Mouse (Mus musculus): Measurements from ENCODE around the gene Fhit. TPM values are rescaled to one million over a fixed set of nuclear protein-coding genes. Genes with fewer than 3 reads are reported as not detected.

The Fhit gene
- polyA plus RNA-seq, 1 experiment from 2014 or later = 3.3 TPM

DNA sequence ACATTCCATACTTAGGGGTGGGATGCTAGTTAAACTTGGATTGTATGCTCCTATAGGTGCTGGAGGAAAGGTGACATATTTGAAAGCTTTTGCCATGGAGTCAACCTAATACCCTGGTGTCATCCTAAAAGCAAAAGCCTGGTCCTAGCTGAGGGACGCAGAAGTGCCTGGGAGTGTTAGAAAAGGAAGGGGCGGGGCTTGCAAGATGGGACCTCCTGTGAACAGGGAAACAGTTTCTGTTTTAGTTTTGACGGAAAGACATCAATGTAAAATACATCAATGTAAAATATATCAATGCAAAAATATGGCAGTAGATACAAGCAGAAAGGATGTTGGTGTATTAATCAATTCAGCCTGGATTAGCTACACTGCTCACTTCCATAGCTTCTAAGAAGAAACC is 504.5 kb downstream of the Fhit start:
- no peaks in the 10 kb centered on the region for H3K9me3 ChIP-seq
- no peaks in the 10 kb centered on the region for H3K36me3 ChIP-seq (replicated peaks)
- H3K27ac ChIP-seq (replicated peaks) = no peak overlapping the region
- H3K27me3 ChIP-seq (replicated peaks; ENCODE audit: low read depth, poor library complexity, severe bottlenecking) = no peaks in the 10 kb centered on the region
- H3K4me1 ChIP-seq = peaks cover 9% of the 10 kb centered on the region
- no peak overlapping the region for H3K4me3 ChIP-seq
- 89% methylated on average over 3 of the region's 3 CpGs for WGBS
- DNase-seq (ENCODE audit: low spot score) = no peak

DNA sequence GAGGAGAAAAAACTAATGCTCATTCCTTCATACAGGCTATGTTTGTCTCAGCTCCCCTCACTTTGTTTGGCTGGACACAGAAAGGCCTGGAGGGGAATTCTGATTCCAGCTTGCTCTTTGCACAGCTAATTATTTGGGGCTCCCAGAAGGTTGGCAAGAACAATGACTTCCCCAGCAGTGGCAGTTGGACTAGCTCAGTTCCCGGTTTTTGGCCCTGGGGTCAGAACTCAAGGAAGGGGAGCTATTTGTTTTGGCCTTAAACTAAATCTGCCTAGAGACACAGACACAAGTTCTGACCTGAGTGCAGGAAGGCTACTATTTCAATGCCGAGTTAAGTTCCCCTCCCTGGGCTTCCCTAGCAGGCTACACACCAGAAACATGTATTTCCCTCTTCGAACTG is 506.0 kb downstream of the Fhit start:
- H3K36me3 ChIP-seq (replicated peaks) = no peaks in the 10 kb centered on the region
- peak; percentile 32 for DNase-seq (ENCODE audit: low spot score)
- no peak overlapping the region for H3K27ac ChIP-seq (replicated peaks)
- no peaks in the 10 kb centered on the region for H3K9me3 ChIP-seq
- no peak overlapping the region for H3K4me3 ChIP-seq
- peaks cover 9% of the 10 kb centered on the region for H3K4me1 ChIP-seq
- no peaks in the 10 kb centered on the region for H3K27me3 ChIP-seq (replicated peaks; ENCODE audit: low read depth, poor library complexity, severe bottlenecking)
- WGBS = 28% methylated on average over 3 of the region's 3 CpGs

DNA sequence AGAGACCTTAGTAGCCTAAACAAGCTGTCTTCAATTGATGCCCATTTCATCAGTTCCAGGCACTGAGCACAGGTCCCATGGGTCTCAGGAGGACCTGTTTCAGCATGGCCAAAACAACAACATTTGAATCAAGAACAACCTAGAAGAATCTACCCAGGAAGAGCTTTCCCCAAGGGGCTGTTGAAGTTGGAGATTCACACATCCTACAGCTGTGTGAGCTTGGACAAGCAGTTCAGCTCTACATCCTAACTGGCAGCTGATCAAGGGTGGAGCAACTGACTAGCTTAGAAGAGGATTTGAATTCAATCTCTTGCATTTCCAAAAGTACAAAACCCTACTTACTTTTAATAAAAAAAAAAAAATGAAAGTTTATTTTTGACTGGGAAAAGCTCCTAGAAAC is 514.0 kb downstream of the Fhit start:
- H3K4me3 ChIP-seq = no peak overlapping the region
- no peak overlapping the region for H3K27ac ChIP-seq (replicated peaks)
- H3K36me3 ChIP-seq (replicated peaks) = no peaks in the 10 kb centered on the region
- H3K9me3 ChIP-seq = no peaks in the 10 kb centered on the region
- H3K27me3 ChIP-seq (replicated peaks; ENCODE audit: low read depth, poor library complexity, severe bottlenecking) = no peaks in the 10 kb centered on the region
- no peaks in the 10 kb centered on the region for H3K4me1 ChIP-seq
- no peak for DNase-seq (ENCODE audit: low spot score)

DNA sequence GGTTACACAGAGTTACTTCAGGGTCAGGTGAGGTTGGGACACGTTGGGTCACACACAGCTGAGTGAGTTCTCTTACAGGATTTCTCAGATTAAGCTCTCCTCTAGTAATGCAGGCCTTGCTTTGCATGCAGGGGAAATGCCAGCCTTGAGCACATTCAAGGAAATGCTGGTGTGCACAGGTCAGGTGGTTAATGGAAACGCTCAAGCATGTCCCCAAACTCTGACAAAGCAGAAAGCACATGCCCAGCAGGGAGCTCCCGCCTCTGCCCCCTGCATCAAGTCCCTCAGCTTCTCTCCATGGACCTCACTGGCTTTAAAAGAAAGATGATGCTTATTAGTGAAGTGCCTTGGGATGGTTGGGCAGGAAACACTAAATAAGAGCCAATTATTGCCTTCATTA is 530.1 kb downstream of the Fhit start:
- Histone ChIP-seq H3K4me1 (peaks cover 7% of the 10 kb centered on the region; the same call in 1 of the 2 replicates), H3K27ac (replicated peaks) (no peak overlapping the region), H3K36me3 (replicated peaks) (no peaks in the 10 kb centered on the region), H3K27me3 (replicated peaks; ENCODE audit: low read depth, poor library complexity, severe bottlenecking) (no peaks in the 10 kb centered on the region), H3K9me3 (no peaks in the 10 kb centered on the region), H3K4me3 (no peak overlapping the region)
- DNase-seq (ENCODE audit: low spot score) = peak; percentile 41
- WGBS = 29% methylated on average over 3 of the region's 3 CpGs

DNA sequence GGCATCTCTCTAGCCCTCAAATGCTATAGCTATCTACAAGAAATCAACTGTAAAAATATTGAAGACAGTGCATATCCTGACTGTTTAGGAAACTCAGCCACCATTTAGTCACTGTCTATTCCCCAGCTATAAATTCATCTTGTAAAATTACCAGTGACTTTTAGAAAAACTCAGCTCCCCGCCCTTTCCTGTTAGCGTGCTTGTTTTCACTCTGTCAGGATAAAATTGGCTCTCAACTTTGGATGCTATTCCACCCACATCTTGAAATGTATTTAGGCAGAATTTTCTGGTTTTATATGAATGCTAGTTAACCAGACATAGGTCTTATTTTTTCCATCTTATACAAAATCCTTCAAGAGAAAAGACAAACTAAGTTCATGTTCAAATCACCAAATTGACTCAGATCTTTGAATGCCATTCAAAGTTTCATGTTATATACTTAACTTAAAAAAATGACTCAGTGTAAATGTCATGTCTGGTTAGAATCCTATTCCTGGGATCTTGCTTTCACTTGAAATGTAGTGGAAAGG is 530.9 kb downstream of the Fhit start:
- H3K9me3 ChIP-seq = no peaks in the 10 kb centered on the region
- DNase-seq (ENCODE audit: low spot score) = no peak
- H3K27ac ChIP-seq (replicated peaks) = no peak overlapping the region
- no peaks in the 10 kb centered on the region for H3K36me3 ChIP-seq (replicated peaks)
- H3K27me3 ChIP-seq (replicated peaks; ENCODE audit: low read depth, poor library complexity, severe bottlenecking) = no peaks in the 10 kb centered on the region
- 94% methylated on average over 2 of the region's 2 CpGs for WGBS
- H3K4me3 ChIP-seq = no peak overlapping the region
- peaks cover 7% of the 10 kb centered on the region; the same call in 1 of the 2 replicates for H3K4me1 ChIP-seq

DNA sequence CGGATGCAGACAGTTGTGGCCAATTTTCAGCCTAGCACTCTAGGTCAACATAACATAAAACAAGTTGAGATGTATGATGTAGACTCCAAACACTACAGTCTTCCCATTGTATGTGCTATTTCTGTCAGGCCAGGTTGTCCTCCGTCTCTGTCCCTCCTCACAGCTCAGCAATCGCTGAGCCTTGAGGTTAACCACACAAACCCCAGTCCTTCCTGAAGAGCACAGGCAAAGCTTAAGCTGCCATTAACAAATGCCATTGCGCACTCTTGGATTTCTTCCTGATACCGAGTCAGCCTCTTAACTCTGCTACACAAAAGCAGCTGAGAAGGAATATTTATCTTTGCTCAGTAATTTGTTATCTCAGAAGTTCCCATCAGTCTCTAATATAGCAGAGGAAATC is 568.4 kb downstream of the Fhit start:
- WGBS = 86% methylated on average over 5 of the region's 5 CpGs
- no peak overlapping the region for H3K4me3 ChIP-seq
- no peak overlapping the region for H3K27ac ChIP-seq (replicated peaks)
- no peaks in the 10 kb centered on the region for H3K27me3 ChIP-seq (replicated peaks; ENCODE audit: low read depth, poor library complexity, severe bottlenecking)
- H3K9me3 ChIP-seq = no peaks in the 10 kb centered on the region
- H3K36me3 ChIP-seq (replicated peaks) = no peaks in the 10 kb centered on the region
- no peak for DNase-seq (ENCODE audit: low spot score)
- H3K4me1 ChIP-seq = no peaks in the 10 kb centered on the region

DNA sequence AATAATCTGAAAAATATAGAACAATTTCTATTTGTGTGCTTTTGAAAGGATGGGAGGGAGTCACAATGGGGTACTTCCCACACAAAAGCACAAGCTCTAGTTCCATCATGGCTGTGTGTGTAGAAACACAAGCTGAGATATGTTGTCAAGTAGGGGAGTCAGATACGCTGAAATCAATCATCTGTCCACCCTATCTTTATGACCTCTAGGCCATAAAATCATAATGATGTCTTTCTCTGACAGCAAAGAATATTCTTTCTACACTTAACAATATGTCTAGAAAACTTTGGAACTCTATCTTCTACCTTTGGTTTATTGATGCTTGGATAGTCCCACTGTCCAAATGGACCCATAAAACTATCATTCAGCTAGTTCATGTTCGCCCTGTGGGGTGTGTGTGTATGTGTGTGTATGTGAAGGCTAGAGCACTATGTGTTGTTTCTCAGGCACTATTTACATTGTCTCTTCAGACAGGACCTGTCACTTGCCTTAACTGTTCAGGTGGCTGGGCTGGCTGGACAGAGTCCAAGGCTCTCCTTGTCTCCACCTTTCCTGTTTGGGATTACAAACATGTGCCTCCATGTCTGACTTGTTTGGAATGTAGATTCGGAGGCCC is 592.8 kb downstream of the Fhit start:
- WGBS = 88% methylated on average over 3 of the region's 3 CpGs
- Histone ChIP-seq H3K4me1 (no peaks in the 10 kb centered on the region; the same call in 1 of the 2 replicates), H3K27ac (replicated peaks) (no peak overlapping the region), H3K27me3 (replicated peaks; ENCODE audit: low read depth, poor library complexity, severe bottlenecking) (no peaks in the 10 kb centered on the region), H3K4me3 (no peak overlapping the region), H3K36me3 (replicated peaks) (no peaks in the 10 kb centered on the region), H3K9me3 (no peaks in the 10 kb centered on the region)
- no peak for DNase-seq (ENCODE audit: low spot score)

DNA sequence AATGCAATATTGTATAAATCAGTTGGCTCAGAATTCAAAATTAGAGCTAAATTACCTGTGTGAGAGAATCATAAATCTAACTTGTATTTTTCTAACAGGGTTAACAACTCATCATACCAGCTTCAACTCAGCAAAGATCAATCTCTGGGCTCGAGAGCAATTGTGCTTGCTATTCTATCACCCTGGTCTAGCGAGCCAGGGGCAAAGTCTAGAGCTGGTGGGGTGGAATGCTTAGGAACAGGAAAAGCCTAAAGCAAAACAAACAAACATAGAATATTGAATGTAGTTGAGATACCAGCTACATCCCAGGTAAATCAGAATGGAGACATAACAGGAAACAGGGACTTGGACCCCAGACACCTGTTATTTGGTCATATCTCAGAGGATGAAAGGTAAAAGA is 594.1 kb downstream of the Fhit start:
- Histone ChIP-seq H3K27ac (replicated peaks) (no peak overlapping the region), H3K36me3 (replicated peaks) (no peaks in the 10 kb centered on the region), H3K27me3 (replicated peaks; ENCODE audit: low read depth, poor library complexity, severe bottlenecking) (no peaks in the 10 kb centered on the region), H3K9me3 (no peaks in the 10 kb centered on the region), H3K4me3 (no peak overlapping the region), H3K4me1 (no peaks in the 10 kb centered on the region)
- WGBS = 71% methylated on average over 2 of the region's 2 CpGs
- no peak for DNase-seq (ENCODE audit: low spot score)

DNA sequence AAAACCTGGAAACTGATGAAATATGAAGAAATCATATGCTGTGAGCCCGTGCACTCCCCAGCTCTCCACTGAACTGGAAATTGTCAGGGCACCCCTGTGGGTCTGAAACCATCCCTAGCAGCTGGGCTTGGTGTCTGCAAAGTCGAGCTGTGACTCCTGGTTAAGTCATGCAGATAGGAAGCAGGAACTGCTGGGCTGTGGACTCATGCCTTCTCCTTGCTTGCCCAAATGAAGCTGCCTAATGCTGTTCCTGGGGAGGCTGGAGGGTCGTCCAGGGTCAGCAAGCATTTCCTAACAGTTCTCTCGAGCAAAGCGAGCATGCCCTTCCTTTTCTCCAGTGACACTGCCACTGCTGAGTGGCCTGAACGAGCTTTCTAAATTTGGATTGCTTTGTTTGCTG is 607.1 kb downstream of the Fhit start:
- 30% methylated on average over 6 of the region's 6 CpGs for WGBS
- Histone ChIP-seq H3K4me1 (0 out of 2 replicates have a peak, but pooled peaks cover 3% of the 10 kb centered on the region), H3K27ac (replicated peaks) (no peak overlapping the region), H3K9me3 (no peaks in the 10 kb centered on the region), H3K36me3 (replicated peaks) (no peaks in the 10 kb centered on the region), H3K4me3 (no peak overlapping the region), H3K27me3 (replicated peaks; ENCODE audit: low read depth, poor library complexity, severe bottlenecking) (no peaks in the 10 kb centered on the region)
- peak; percentile 27 for DNase-seq (ENCODE audit: low spot score)

DNA sequence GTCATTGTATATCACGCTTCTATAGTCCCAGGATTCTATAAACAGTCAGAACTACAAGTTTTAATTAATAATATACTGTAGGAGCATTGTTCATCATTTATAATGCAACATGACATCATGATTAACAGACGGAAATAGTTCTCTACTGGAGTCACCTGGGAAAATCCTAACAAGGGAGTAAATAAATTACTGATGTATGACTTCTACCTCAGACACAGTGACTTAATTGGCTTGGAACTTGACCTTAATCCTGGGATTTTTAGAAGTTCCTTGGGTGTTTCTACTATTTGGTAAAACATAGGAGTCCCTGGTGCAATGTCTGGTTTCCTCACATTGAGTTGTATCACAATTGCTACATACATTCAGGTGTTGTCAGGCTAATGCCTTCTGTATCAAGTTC is 613.2 kb downstream of the Fhit start:
- H3K27me3 ChIP-seq (replicated peaks; ENCODE audit: low read depth, poor library complexity, severe bottlenecking) = no peaks in the 10 kb centered on the region
- no peak overlapping the region for H3K4me3 ChIP-seq
- DNase-seq (ENCODE audit: low spot score) = no peak
- no peaks in the 10 kb centered on the region for H3K36me3 ChIP-seq (replicated peaks)
- 80% methylated on average over 2 of the region's 2 CpGs for WGBS
- H3K4me1 ChIP-seq = no peaks in the 10 kb centered on the region
- H3K9me3 ChIP-seq = no peaks in the 10 kb centered on the region
- no peak overlapping the region for H3K27ac ChIP-seq (replicated peaks)

DNA sequence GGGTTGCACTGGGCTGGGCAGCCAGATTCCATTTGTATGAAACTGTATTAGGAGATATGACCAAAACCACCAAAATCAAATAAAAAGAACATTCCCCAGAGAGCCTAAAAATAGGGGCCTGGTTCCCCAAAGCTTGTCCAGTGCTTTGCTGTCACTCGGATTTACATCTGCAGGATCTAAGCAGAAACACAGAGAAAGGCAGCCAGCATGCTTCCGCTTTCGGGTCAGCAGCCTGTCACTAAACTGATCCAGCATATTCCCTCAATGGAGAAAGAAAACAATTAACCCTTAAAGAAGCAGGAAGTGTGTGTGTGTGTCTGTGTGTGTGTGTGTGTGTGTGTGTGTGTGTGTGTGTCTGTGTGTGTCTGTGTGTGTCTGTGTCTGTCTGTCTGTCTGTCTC is 615.9 kb downstream of the Fhit start:
- no peaks in the 10 kb centered on the region for H3K9me3 ChIP-seq
- 67% methylated on average over 3 of the region's 3 CpGs for WGBS

DNA sequence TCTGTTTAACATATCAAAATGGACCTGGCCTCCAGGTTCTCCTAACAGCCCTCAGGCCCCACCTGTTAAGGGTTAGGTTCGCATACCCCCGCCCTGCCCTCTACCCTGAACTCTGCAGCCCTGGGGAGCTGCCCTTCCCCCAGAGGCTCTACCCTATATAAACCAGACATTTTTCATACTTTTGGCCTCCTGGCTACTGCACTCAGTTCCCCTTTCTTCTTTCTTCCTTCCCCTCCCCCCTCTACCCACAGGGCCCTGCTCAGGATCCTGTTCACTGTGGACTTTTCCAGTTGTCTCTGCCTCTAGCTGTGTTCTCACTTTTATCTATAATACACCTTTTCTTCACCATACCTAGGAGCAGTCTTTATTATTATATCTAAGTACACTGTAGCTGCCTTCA is 627.0 kb downstream of the Fhit start:
- Histone ChIP-seq H3K36me3 (replicated peaks) (no peaks in the 10 kb centered on the region), H3K9me3 (no peaks in the 10 kb centered on the region), H3K27me3 (replicated peaks; ENCODE audit: low read depth, poor library complexity, severe bottlenecking) (no peaks in the 10 kb centered on the region), H3K4me3 (no peak overlapping the region), H3K4me1 (peaks cover 9% of the 10 kb centered on the region), H3K27ac (replicated peaks) (no peak overlapping the region)
- peak; percentile 29 for DNase-seq (ENCODE audit: low spot score)
- WGBS = 47% methylated on average over 2 of the region's 2 CpGs

More for the DNA sequence above, 615.9 kb downstream of the Fhit start:
- no peaks in the 10 kb centered on the region for H3K36me3 ChIP-seq (replicated peaks)
- no peak for DNase-seq (ENCODE audit: low spot score)
- H3K4me1 ChIP-seq = no peaks in the 10 kb centered on the region
- no peak overlapping the region for H3K4me3 ChIP-seq
- H3K27me3 ChIP-seq (replicated peaks; ENCODE audit: low read depth, poor library complexity, severe bottlenecking) = no peaks in the 10 kb centered on the region
- no peak overlapping the region for H3K27ac ChIP-seq (replicated peaks)

DNA sequence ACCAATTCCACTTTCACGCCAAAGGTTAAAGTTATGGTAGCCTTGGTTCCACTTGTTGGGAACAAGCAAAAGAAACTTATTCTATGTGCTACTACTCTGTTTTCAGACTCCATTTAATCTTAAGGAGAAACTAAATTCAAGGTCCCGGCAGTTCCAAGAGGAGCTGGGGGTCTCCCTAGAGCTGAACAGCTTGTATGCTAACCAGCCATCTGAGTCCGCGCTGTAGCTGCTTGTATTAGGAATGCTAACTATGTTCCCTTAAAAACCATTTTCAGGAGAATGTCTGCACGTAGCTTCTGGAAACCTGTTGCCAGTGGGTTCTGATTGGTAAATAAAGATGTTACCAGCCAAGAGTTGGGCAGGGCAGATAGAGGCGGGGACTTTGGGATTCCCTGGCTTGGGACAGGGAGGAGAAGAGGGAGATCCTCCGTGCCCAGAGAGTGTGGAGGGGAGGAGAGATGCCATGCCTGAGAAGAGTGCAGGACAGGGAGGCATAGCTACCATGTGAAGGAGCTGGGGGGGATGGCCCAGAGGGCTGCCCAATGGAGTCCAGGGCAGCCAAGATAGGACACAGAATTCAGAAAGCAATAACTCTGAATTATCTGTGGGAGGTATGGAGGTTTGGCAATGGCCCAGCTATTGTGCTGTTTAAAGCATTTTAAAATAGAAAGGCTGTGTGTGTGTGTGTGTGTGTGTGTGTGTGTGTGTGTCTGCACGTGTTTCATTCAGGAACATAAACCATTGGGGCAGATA is 629.9 kb downstream of the Fhit start:
- Histone ChIP-seq H3K36me3 (replicated peaks) (no peaks in the 10 kb centered on the region), H3K4me1 (peaks cover 9% of the 10 kb centered on the region), H3K9me3 (no peaks in the 10 kb centered on the region), H3K27ac (replicated peaks) (no peak overlapping the region), H3K27me3 (replicated peaks; ENCODE audit: low read depth, poor library complexity, severe bottlenecking) (no peaks in the 10 kb centered on the region), H3K4me3 (no peak overlapping the region)
- 82% methylated on average over 8 of the region's 8 CpGs for WGBS
- no peak for DNase-seq (ENCODE audit: low spot score)
